Mouse (Mus musculus) kidney, adult 2 months (tissue): Measurements from ENCODE around the gene E130308A19Rik. TPM values are rescaled to one million over a fixed set of nuclear protein-coding genes. Genes with fewer than 3 reads are reported as not detected.

Source experiments
- DNase-seq: peaks from one replicate; pipeline ENCODE4 v3.0.0; 2021
- H3K27ac ChIP-seq: fragments of 200-500 bp; 2 replicates; pipeline ENCODE4 v1.5.1; 2012; ENCODE audit warnings: low read depth, low read length, control low read depth, inconsistent platforms; ENCODE audit not compliant: insufficient read depth
- H3K27me3 ChIP-seq: fragments of 200-500 bp; replicated peaks from 2 replicates; pipeline ENCODE4 v1.6.1; 2012; ENCODE audit warnings: mild to moderate bottlenecking, moderate library complexity, low read length, inconsistent platforms; ENCODE audit not compliant: control insufficient read depth, insufficient read depth
- H3K36me3 ChIP-seq: fragments of 200-500 bp; 2 replicates; pipeline ENCODE4 v1.6.1; 2012; ENCODE audit warnings: mild to moderate bottlenecking, moderate library complexity, low read length, inconsistent platforms; ENCODE audit not compliant: control insufficient read depth, insufficient read depth
- H3K4me1 ChIP-seq: fragments of 200-500 bp; 2 replicates; pipeline ENCODE4 v1.6.1; 2011; ENCODE audit warnings: low read length; ENCODE audit not compliant: control insufficient read depth, insufficient read depth
- H3K4me3 ChIP-seq: fragments of 200-500 bp; 2 replicates; pipeline ENCODE4 v1.5.1; 2011; ENCODE audit warnings: mild to moderate bottlenecking, low read depth, low read length, control low read depth; ENCODE audit not compliant: insufficient read depth
- CTCF ChIP-seq: fragments of 200-500 bp; conservative IDR thresholded peaks from 2 replicates; pipeline ENCODE4 v1.5.1; 2011; ENCODE audit warnings: low read depth, mild to moderate bottlenecking, control low read depth, low read length, moderate library complexity, mixed read lengths; ENCODE audit not compliant: insufficient read depth, insufficient read length
- POLR2A ChIP-seq: fragments of 200-500 bp; IDR thresholded peaks from one replicate; pipeline ENCODE4 v1.6.1; 2011; ENCODE audit warnings: low read depth, low read length, control low read depth
- WGBS: fragments of 180-500 bp; shearing (Covaris S2); methylation state at CpG from one replicate; pipeline ENCODE4 v1.1.7; 2018; 5-methylcytosine and 5-hydroxymethylcytosine counted together
- polyA plus RNA-seq: library from polyadenylated mRNA; depleted of rRNA; stranded (reverse); fragments of >200 nt; gene quantifications from 2 replicates; pipeline ENCODE4 v1.2.3, GENCODE M21; 2012

The E130308A19Rik gene
- polyA plus RNA-seq, 1 experiment = 9.6 TPM

DNA sequence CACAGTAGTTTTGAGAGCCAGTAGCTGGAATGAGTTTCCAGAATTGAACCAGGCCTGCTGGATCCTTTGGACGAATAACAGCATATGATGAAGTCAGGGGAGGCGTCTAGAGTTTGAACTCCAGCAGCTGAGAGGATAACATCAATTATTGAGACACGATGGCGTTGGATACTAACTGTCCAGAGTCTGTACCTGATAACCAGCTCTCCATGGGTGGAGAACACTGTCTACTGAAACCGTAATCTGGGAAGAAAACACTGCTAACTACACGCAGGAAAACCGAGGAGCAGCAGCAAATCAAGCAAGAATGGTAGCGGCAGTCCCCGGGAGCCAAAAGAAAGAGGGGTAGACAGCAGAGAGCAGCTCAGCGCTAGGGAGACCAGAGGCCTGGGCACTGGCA, 56.9 kb downstream of the E130308A19Rik start:
- no peaks in the 10 kb centered on the region for H3K36me3 ChIP-seq
- DNase-seq = no peak
- H3K4me1 ChIP-seq = 0 out of 2 replicates have a peak, but pooled peaks cover 4% of the 10 kb centered on the region
- WGBS = 67% methylated on average over 10 of the region's 10 CpGs
- H3K4me3 ChIP-seq = no peak overlapping the region
- H3K27me3 ChIP-seq = no peaks in the 10 kb centered on the region
- TF ChIP-seq POLR2A (no peak), CTCF (no peak)
- H3K27ac ChIP-seq = no peak overlapping the region

DNA sequence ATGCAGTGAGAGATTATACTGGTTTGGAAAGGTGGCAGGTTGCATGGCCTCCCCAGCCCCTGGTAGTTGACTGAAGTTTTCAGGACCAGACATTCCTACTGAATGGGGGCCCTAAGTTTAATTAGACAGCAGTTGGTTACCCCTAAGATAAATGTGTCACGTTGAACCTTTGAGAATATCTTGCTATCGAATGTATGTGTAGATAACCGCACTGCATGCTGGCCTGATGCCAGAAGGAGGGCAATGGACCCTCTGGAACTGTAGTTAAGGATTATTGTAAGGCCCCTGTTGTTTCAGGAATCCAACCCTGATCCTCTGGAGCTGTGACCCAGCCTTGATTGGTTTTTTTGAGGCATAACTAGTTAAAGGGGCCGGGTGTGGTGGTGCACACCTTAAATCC, 58.3 kb downstream of the E130308A19Rik start:
- no peaks in the 10 kb centered on the region for H3K36me3 ChIP-seq
- H3K27ac ChIP-seq = no peak overlapping the region
- H3K27me3 ChIP-seq = no peaks in the 10 kb centered on the region
- no peak overlapping the region for H3K4me3 ChIP-seq
- WGBS = 70% methylated on average over 4 of the region's 4 CpGs
- no peak for DNase-seq
- H3K4me1 ChIP-seq = 0 out of 2 replicates have a peak, but pooled peaks cover 4% of the 10 kb centered on the region
- no peak for TF ChIP-seq POLR2A
- TF ChIP-seq CTCF = no peak

DNA sequence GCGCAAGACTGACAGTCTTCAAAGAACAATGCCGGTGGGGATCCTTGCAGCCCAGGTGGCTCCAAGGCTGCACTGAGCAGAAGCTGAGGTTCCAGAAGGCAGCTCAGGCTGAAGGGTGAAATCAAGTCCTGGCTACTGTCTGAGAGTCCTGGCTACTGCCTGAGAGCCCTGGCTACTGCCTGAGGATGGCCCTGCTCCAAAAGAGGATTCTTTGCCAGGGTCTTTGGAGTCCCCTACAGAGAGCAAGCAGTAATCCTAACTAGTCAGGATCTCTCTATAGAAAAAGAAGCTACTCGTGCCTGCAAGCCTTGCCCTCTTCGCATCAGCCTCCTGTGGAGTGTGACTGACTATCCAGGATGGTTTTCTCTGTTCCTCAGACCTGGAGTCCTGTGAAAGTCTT, 60.7 kb downstream of the E130308A19Rik start:
- no peak overlapping the region for H3K27ac ChIP-seq
- no peaks in the 10 kb centered on the region for H3K4me1 ChIP-seq
- H3K4me3 ChIP-seq = no peak overlapping the region
- 83% methylated on average over 4 of the region's 4 CpGs for WGBS
- DNase-seq = no peak
- H3K27me3 ChIP-seq = no peaks in the 10 kb centered on the region
- TF ChIP-seq POLR2A = no peak
- no peaks in the 10 kb centered on the region for H3K36me3 ChIP-seq

DNA sequence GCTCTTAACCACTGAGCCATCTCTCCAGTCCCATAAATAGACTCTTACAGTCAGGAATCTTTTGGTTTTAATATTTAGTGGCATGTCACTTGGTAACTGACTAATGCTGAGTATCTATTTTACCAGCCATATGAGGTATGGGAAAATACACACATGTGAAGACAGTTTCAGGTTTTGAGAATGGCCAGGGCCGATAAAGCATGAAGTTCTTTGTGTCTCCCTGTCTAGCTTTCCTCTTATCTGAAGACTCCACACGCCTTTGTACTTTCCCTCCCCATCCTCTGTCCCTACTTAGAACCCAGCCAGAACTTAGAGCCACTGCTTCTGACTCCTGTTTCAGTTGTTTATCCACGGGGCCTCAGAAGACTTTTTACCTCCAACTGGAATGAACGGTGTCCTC, 63.0 kb downstream of the E130308A19Rik start:
- Histone ChIP-seq H3K4me3 (no peak overlapping the region), H3K27me3 (no peaks in the 10 kb centered on the region), H3K27ac (no peak overlapping the region), H3K4me1 (no peaks in the 10 kb centered on the region), H3K36me3 (no peaks in the 10 kb centered on the region)
- WGBS = 96% methylated on average over 4 of the region's 4 CpGs
- DNase-seq = no peak
- TF ChIP-seq POLR2A = no peak
- TF ChIP-seq CTCF = no peak

DNA sequence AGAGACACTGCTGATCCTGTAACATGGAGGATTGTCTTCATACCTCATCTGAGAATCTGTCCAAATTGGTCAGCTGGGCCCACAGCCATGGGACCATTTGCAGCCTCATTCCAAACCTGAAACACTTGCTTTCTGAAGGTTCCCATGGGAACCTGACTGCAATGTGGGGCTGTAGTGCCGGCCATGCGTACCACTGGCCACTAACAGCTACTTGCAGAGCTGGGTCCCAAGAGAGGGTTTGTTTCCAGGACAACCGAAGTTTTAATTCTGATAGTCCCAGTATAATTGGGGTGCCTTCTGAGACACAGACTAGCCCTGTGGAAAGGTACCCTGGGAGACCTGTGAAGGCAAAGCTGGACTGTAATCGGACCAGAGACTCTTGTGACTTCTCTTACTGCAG, 64.1 kb downstream of the E130308A19Rik start:
- no peak for DNase-seq
- Histone ChIP-seq H3K36me3 (no peaks in the 10 kb centered on the region), H3K4me3 (no peak overlapping the region), H3K27ac (no peak overlapping the region), H3K4me1 (no peaks in the 10 kb centered on the region), H3K27me3 (no peaks in the 10 kb centered on the region)
- no peak for TF ChIP-seq CTCF
- no peak for TF ChIP-seq POLR2A
- WGBS = 80% methylated on average over 4 of the region's 4 CpGs

DNA sequence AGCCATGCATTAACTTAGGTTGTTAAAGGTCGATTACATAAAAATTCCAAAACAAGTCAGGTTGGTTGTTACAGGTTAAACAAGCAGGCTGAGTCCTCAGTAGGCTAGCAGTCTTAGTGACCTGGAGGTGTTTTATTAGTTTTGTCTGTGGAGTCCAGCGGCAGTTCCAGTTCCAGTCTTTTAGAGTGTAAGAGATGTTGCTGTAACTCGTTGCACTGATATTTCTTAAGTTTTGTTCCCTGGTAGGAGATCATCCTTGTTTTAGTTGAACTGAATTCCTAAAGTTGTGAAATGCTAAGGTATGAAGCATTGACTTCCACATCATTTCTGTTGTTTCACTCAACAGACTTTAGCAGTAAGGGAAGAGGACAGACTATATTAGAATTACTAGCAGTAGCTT, 70.8 kb downstream of the E130308A19Rik start:
- Histone ChIP-seq H3K36me3 (no peaks in the 10 kb centered on the region), H3K27ac (no peak overlapping the region), H3K4me3 (no peak overlapping the region), H3K27me3 (no peaks in the 10 kb centered on the region), H3K4me1 (no peaks in the 10 kb centered on the region)
- no peak for TF ChIP-seq POLR2A
- no peak for TF ChIP-seq CTCF
- DNase-seq = peak; percentile 40
- WGBS = 48% methylated on average over 3 of the region's 3 CpGs

DNA sequence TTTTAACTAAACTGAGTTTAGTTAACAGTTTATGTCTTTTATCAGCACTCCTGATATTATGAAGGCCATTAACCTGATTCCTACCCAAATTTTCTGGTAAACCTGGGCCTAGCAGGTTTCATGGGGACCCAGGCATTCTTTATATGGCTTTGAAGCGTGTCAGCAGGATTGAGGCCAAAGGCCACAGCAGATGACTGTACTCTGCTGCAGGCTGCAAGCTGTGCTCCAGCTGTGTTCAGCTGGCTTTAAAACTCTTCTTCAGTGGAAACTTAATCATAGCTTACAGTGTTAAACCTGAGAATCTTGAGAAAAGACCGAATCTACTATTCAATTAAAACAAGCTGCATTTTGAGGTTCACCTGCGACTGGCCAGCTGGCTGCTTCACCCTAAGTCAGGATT, 71.9 kb downstream of the E130308A19Rik start:
- Histone ChIP-seq H3K4me1 (no peaks in the 10 kb centered on the region), H3K4me3 (no peak overlapping the region), H3K27ac (no peak overlapping the region), H3K36me3 (no peaks in the 10 kb centered on the region), H3K27me3 (no peaks in the 10 kb centered on the region)
- no peak for TF ChIP-seq POLR2A
- TF ChIP-seq CTCF = no peak
- DNase-seq = no peak
- 46% methylated on average over 3 of the region's 3 CpGs for WGBS

DNA sequence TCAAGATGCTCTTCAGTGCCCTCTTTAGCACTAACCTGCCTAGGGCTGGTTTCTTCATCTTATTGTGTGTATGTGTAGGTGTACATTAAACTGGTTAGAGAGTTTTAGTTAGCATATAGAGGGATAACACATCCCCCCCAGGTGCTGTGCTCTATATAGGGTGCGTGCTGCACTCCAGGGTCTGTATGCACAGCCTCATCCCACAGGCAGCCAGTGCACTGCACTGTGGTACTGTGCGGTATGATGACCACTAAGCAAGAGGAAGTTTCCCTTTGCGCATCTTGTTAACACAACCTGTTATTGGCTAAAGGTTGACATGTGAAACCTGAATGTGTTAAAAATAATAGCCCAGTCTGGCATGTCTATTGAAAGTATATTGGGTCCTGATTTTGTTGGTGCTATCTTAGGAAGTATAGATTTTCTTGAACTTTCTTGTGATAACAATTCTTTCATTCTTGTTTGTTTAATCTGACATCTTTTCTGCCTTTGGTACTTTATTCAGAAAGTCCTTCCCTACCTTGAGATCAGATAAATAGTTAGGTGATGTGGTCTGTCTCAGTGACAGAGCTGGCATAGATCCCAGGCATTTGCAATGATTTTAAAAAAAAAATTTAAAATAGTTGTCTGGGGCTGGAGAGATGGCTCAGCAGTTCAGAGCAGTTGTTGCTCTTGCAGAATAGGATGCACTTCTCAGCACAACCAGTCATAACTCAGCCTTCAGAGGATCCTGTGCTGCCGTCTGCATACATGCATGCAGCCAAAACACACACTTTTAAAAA, 73.2 kb downstream of the E130308A19Rik start:
- Histone ChIP-seq H3K27me3 (no peaks in the 10 kb centered on the region), H3K36me3 (no peaks in the 10 kb centered on the region), H3K27ac (no peak overlapping the region), H3K4me3 (no peak overlapping the region), H3K4me1 (no peaks in the 10 kb centered on the region)
- TF ChIP-seq CTCF = no peak
- no peak for DNase-seq
- WGBS = 91% methylated on average over 4 of the region's 4 CpGs
